Comparison of ENCODE assay signal across 21 mouse cellular contexts in genomic region chr6:120940446-120941083, GRCm38 (mm10). TPM values are rescaled to one million over a fixed set of nuclear protein-coding genes. Genes with fewer than 3 reads are reported as not detected.
DNase-seq lines count a peak whose midpoint lies in the region; ATAC-seq lines count a peak whose summit lies in the region.
"Had no signal": no experiment of that assay in that cellular context is flagged by ENCODE, and none has a peak within 500 bp of the region (broad histone marks: within the 10 kb centered on the region; RNA-seq: fewer than 3 reads in every experiment).

No protein-coding gene starts in this region.

- no peak overlapping the region for H3K27ac ChIP-seq in hindbrain, embryonic 13.5 days
- no peak overlapping the region for H3K27ac ChIP-seq in hindbrain, embryonic 16.5 days (ENCODE audit: low read depth, low read length)
- no peak overlapping the region for H3K27ac ChIP-seq in kidney, embryonic 14.5 days (ENCODE audit: low read depth, low read length)
- no peak overlapping the region for H3K27ac ChIP-seq in intestine, embryonic 16.5 days (ENCODE audit: low read length)
- H3K27ac ChIP-seq: embryonic facial prominence, embryonic 13.5 days; forebrain, embryonic 13.5 days; heart, adult 2 months; hindbrain, embryonic 10.5 days had no signal

- no peak overlapping the region for H3K4me3 ChIP-seq in hindbrain, embryonic 13.5 days
- H3K4me3 ChIP-seq in hindbrain, embryonic 16.5 days (ENCODE audit: low read length): no peak overlapping the region
- H3K4me3 ChIP-seq in kidney, embryonic 14.5 days (ENCODE audit: low read length): no peak overlapping the region
- H3K4me3 ChIP-seq in intestine, embryonic 16.5 days (ENCODE audit: low read length): no peak overlapping the region
- H3K4me3 ChIP-seq: embryonic facial prominence, embryonic 13.5 days; forebrain, embryonic 13.5 days; heart, adult 2 months; hindbrain, embryonic 10.5 days had no signal

- no peaks in the 10 kb centered on the region for H3K9me3 ChIP-seq in hindbrain, embryonic 13.5 days
- no peaks in the 10 kb centered on the region for H3K9me3 ChIP-seq in hindbrain, embryonic 16.5 days (ENCODE audit: control insufficient read depth, low read length)
- no peaks in the 10 kb centered on the region for H3K9me3 ChIP-seq in kidney, embryonic 14.5 days (ENCODE audit: control insufficient read depth, low read length)
- H3K9me3 ChIP-seq in intestine, embryonic 16.5 days (ENCODE audit: control insufficient read depth, low read length): no peaks in the 10 kb centered on the region
- H3K9me3 ChIP-seq: embryonic facial prominence, embryonic 13.5 days; forebrain, embryonic 13.5 days; hindbrain, embryonic 10.5 days had no signal

- WGBS in hindbrain, embryonic 13.5 days: 89% methylated on average over 7 of the region's 7 CpGs
- 84% methylated on average over 7 of the region's 7 CpGs for WGBS in hindbrain, embryonic 16.5 days
- 83% methylated on average over 7 of the region's 7 CpGs for WGBS in kidney, embryonic 14.5 days
- 82% methylated on average over 7 of the region's 7 CpGs for WGBS in intestine, embryonic 16.5 days

- peaks cover 35% of the 10 kb centered on the region for H3K36me3 ChIP-seq in hindbrain, embryonic 13.5 days
- peaks cover 4% of the 10 kb centered on the region; the same call in 1 of the 2 replicates for H3K36me3 ChIP-seq in hindbrain, embryonic 16.5 days (ENCODE audit: control insufficient read depth, insufficient read depth, low read length)
- H3K36me3 ChIP-seq in kidney, embryonic 14.5 days (ENCODE audit: control insufficient read depth, insufficient read depth, low read length): no peaks in the 10 kb centered on the region; the same call in 1 of the 2 replicates
- H3K36me3 ChIP-seq in intestine, embryonic 16.5 days (ENCODE audit: control insufficient read depth, insufficient read depth, low read length): no peaks in the 10 kb centered on the region
- H3K36me3 ChIP-seq: embryonic facial prominence, embryonic 13.5 days had no signal

- DNase-seq in kidney, adult 8-10 months: peak; percentile 32 to 49
- DNase-seq in kidney, postnatal 25 days: no peak
- peak; percentile 25 to 41 for DNase-seq in kidney, postnatal 36 days
- DNase-seq in spleen, adult 18-20 months: no peak
- DNase-seq: adrenal gland, postnatal 25 days; cerebellum, adult 18-20 months; cerebellum, adult 9-11 months; cerebellum, postnatal 36 days; forebrain, postnatal 0 days; gastrocnemius, postnatal 14 days; heart, adult 2 months had no signal

- no peak overlapping the region for H3K4me2 ChIP-seq in hindbrain, embryonic 13.5 days
- no peak overlapping the region for H3K4me2 ChIP-seq in hindbrain, embryonic 16.5 days (ENCODE audit: low read length)
- no peak overlapping the region for H3K4me2 ChIP-seq in kidney, embryonic 14.5 days (replicated peaks; ENCODE audit: low read depth, low read length)
- no peak overlapping the region for H3K4me2 ChIP-seq in intestine, embryonic 16.5 days (ENCODE audit: low read depth, low read length)
- H3K4me2 ChIP-seq: embryonic facial prominence, embryonic 13.5 days; forebrain, embryonic 13.5 days; heart, embryonic 11.5 days had no signal

- peak overlapping the region; percentile 8; the same call in 1 of the 2 replicates for H3K9ac ChIP-seq in hindbrain, embryonic 13.5 days
- no peak overlapping the region for H3K9ac ChIP-seq in hindbrain, embryonic 16.5 days (ENCODE audit: low read depth, low read length)
- no peak overlapping the region for H3K9ac ChIP-seq in kidney, embryonic 14.5 days (ENCODE audit: low read depth, low read length)
- H3K9ac ChIP-seq in intestine, embryonic 16.5 days (ENCODE audit: low read depth, low read length): no peak overlapping the region
- H3K9ac ChIP-seq: embryonic facial prominence, embryonic 13.5 days; forebrain, embryonic 13.5 days; forebrain, postnatal 0 days had no signal

- no peaks in the 10 kb centered on the region for H3K27me3 ChIP-seq in hindbrain, embryonic 13.5 days
- no peaks in the 10 kb centered on the region for H3K27me3 ChIP-seq in hindbrain, embryonic 16.5 days (replicated peaks; ENCODE audit: control insufficient read depth, insufficient read depth, low read length)
- H3K27me3 ChIP-seq in kidney, embryonic 14.5 days (ENCODE audit: control insufficient read depth, insufficient read depth, low read length): no peaks in the 10 kb centered on the region
- H3K27me3 ChIP-seq in intestine, embryonic 16.5 days (replicated peaks; ENCODE audit: control insufficient read depth, insufficient read depth, low read length): no peaks in the 10 kb centered on the region
- H3K27me3 ChIP-seq: embryonic facial prominence, embryonic 13.5 days; forebrain, embryonic 13.5 days; Patski had no signal

- H3K4me1 ChIP-seq in hindbrain, embryonic 13.5 days (replicated peaks): no peaks in the 10 kb centered on the region
- no peaks in the 10 kb centered on the region for H3K4me1 ChIP-seq in hindbrain, embryonic 16.5 days (ENCODE audit: control insufficient read depth, insufficient read depth, low read depth, low read length)
- H3K4me1 ChIP-seq in kidney, embryonic 14.5 days (ENCODE audit: control insufficient read depth, insufficient read depth, low read length): no peaks in the 10 kb centered on the region
- H3K4me1 ChIP-seq in intestine, embryonic 16.5 days (ENCODE audit: control insufficient read depth, insufficient read depth, low read length): no peaks in the 10 kb centered on the region
- H3K4me1 ChIP-seq: forebrain, embryonic 13.5 days had no signal

- ATAC-seq in hindbrain, embryonic 13.5 days (ENCODE audit: low FRiP score): no peak
- no peak for ATAC-seq in hindbrain, embryonic 16.5 days
- ATAC-seq in kidney, embryonic 14.5 days (ENCODE audit: low FRiP score, low TSS enrichment): no peak
- ATAC-seq in intestine, embryonic 16.5 days: 0 out of 2 replicates have a peak, but pooled peaks have one; percentile 16
- ATAC-seq: activated CD4-positive, CD25-positive, alpha-beta regulatory T cell, adult 4 months; forebrain, embryonic 13.5 days; forebrain, postnatal 0 days; Patski had no signal

RNA-seq across cellular contexts. Expression of gene Bid, which starts 23.9 kb away (rescaled TPM):
- polyA plus RNA-seq in hindbrain, embryonic 13.5 days (2015; fragmentation: Nextera tagmentation; extraction: Ambion mirVana): 30.5 and 31.6 TPM in 2 replicates
- 43.0 and 45.6 TPM in 2 replicates for polyA plus RNA-seq in hindbrain, embryonic 16.5 days (2015; fragmentation: Nextera tagmentation; extraction: Ambion mirVana)
- polyA plus RNA-seq in kidney, embryonic 14.5 days (2014; fragmentation: Nextera tagmentation; extraction: Ambion mirVana): 19.6 and 25.1 TPM in 2 replicates
- polyA plus RNA-seq in intestine, embryonic 16.5 days (2015; fragmentation: Nextera tagmentation; extraction: Ambion mirVana): 22.6 and 23.7 TPM in 2 replicates

Comparison
In these comparisons a context has a peak if more than half of its experiments do, and no peak if none do; other contexts are left out.
1. DNase-seq: peak in kidney, adult 8-10 months (2 of 2) and kidney, postnatal 36 days (2 of 2); none in kidney, postnatal 25 days (0 of 2) and spleen, adult 18-20 months (0 of 2).